In genomic region chr17:26623991-26624390, GRCm38 (mm10) we compare ENCODE assay signal across 23 mouse cellular contexts. TPM values are rescaled to one million over a fixed set of nuclear protein-coding genes. Genes with fewer than 3 reads are reported as not detected.
A peak's percentile ranks its signal among the peaks of the same experiment; 100 is the strongest.
DNase-seq lines count a peak whose midpoint lies in the region; ATAC-seq and TF ChIP-seq lines count a peak whose summit lies in the region.
"Had no signal": no experiment of that assay in that cellular context is flagged by ENCODE, and none has a peak within 500 bp of the region (broad histone marks: within the 10 kb centered on the region; RNA-seq: fewer than 3 reads in every experiment).

No protein-coding gene starts in this region.

- H3K4me2 ChIP-seq in midbrain, embryonic 16.5 days (ENCODE audit: low read length): no peak overlapping the region
- H3K4me2 ChIP-seq in hindbrain, embryonic 11.5 days (replicated peaks; ENCODE audit: low read depth, low read length): no peak overlapping the region

- peak overlapping the region; percentile 23 for H3K27ac ChIP-seq in cerebellum, adult 2 months (ENCODE audit: insufficient read depth, low read length)
- peak overlapping the region; percentile 77 for H3K27ac ChIP-seq in gastrocnemius, adult 2 months
- H3K27ac ChIP-seq in brown adipose tissue, adult 24 weeks (replicated peaks; ENCODE audit: low read depth, low read length): peak overlapping the region; percentile 97
- no peak overlapping the region for H3K27ac ChIP-seq in midbrain, embryonic 16.5 days (ENCODE audit: low read length)
- H3K27ac ChIP-seq in hindbrain, embryonic 11.5 days (ENCODE audit: low read depth, low read length): no peak overlapping the region

- intact Hi-C loops in gastrocnemius, adult 2 months (cut with DNase I): loop anchor here (2.0 to 5.0 kb wide), 2 partner anchors 27 to 42 kb away; no protein-coding TSS in a partner anchor

- H3K9me3 ChIP-seq in midbrain, embryonic 16.5 days (replicated peaks; ENCODE audit: control insufficient read depth, low read length, poor library complexity, severe bottlenecking): no peaks in the 10 kb centered on the region
- no peaks in the 10 kb centered on the region for H3K9me3 ChIP-seq in hindbrain, embryonic 11.5 days (ENCODE audit: control insufficient read depth, low read length)
- H3K9me3 ChIP-seq: G1E had no signal

- no peak for TF ChIP-seq POLR2A in cerebellum, adult 2 months (IDR thresholded peaks at IDR 0.05; ENCODE audit: borderline replicate concordance, insufficient read depth, low read length)

- 90% methylated on average over 6 of the region's 6 CpGs for WGBS in cerebellum, adult 2 months
- 95% methylated on average over 6 of the region's 6 CpGs for WGBS in midbrain, embryonic 16.5 days
- 88% methylated on average over 6 of the region's 6 CpGs for WGBS in hindbrain, embryonic 11.5 days

- no peak overlapping the region for H3K4me3 ChIP-seq in cerebellum, adult 2 months (replicated peaks; ENCODE audit: insufficient read depth, low read depth, low read length)
- H3K4me3 ChIP-seq in gastrocnemius, adult 2 months: no peak overlapping the region
- peak overlapping the region; percentile 52 for H3K4me3 ChIP-seq in brown adipose tissue, adult 24 weeks (ENCODE audit: insufficient read depth, low read depth, low read length)
- no peak overlapping the region for H3K4me3 ChIP-seq in midbrain, embryonic 16.5 days (ENCODE audit: low read depth, low read length)
- H3K4me3 ChIP-seq in hindbrain, embryonic 11.5 days (ENCODE audit: low read depth, low read length): no peak overlapping the region

- no peak for DNase-seq in cerebellum, adult 2 months
- no peak for DNase-seq in cerebellum, postnatal 25 days
- DNase-seq in gastrocnemius, adult 2 months: peak; percentile 64
- no peak for DNase-seq in gastrocnemius, postnatal 25 days
- DNase-seq in skeletal muscle tissue, adult 2 months (ENCODE audit: low read depth, low spot score): peak; percentile 72
- DNase-seq in hindbrain, embryonic 11.5 days (ENCODE audit: low spot score): no peak
- DNase-seq: adrenal gland, adult 2 months; adrenal gland, adult 8-10 months; adrenal gland, postnatal 10 days; adrenal gland, postnatal 14 days; adrenal gland, postnatal 25 days; adrenal gland, postnatal 36 days; B cell, adult 2 months; cerebellum, adult 11 months; cerebellum, adult 11-12 months; cerebellum, adult 18-20 months had no signal

- no peak overlapping the region for H3K9ac ChIP-seq in midbrain, embryonic 16.5 days (ENCODE audit: low read depth, low read length)
- H3K9ac ChIP-seq in hindbrain, embryonic 11.5 days (ENCODE audit: low read depth, low read length): no peak overlapping the region

- H3K27me3 ChIP-seq in cerebellum, adult 2 months (ENCODE audit: control insufficient read depth, insufficient read depth, low read length): no peaks in the 10 kb centered on the region
- no peaks in the 10 kb centered on the region for H3K27me3 ChIP-seq in midbrain, embryonic 16.5 days (ENCODE audit: control insufficient read depth, insufficient read depth, low read depth, low read length)
- H3K27me3 ChIP-seq in hindbrain, embryonic 11.5 days (ENCODE audit: control insufficient read depth, insufficient read depth, low read length): no peaks in the 10 kb centered on the region
- H3K27me3 ChIP-seq: CH12.LX, Patski had no signal

- no peak for TF ChIP-seq CTCF in cerebellum, adult 2 months (IDR thresholded peaks at IDR 0.05; ENCODE audit: borderline replicate concordance, insufficient read depth, low read depth, low read length)
- TF ChIP-seq CTCF in gastrocnemius, adult 2 months (IDR thresholded peaks at IDR 0.05): no peak

- ATAC-seq in midbrain, embryonic 16.5 days: no peak
- ATAC-seq in hindbrain, embryonic 11.5 days (ENCODE audit: low FRiP score): no peak
- ATAC-seq: activated CD4-positive, CD25-positive, alpha-beta regulatory T cell, adult 4 months; CD4-positive, CD25-positive, alpha-beta regulatory T cell, adult 4 months; Patski had no signal

- peaks cover 25% of the 10 kb centered on the region for H3K36me3 ChIP-seq in midbrain, embryonic 16.5 days (ENCODE audit: control insufficient read depth, insufficient read depth, low read length)
- H3K36me3 ChIP-seq in hindbrain, embryonic 11.5 days (ENCODE audit: control insufficient read depth, insufficient read depth, low read length): 0 out of 2 replicates have a peak, but pooled peaks cover 2% of the 10 kb centered on the region

- peaks cover 67% of the 10 kb centered on the region for H3K4me1 ChIP-seq in cerebellum, adult 2 months (ENCODE audit: control insufficient read depth, insufficient read depth, low read length)
- H3K4me1 ChIP-seq in brown adipose tissue, adult 24 weeks (ENCODE audit: control insufficient read depth, insufficient read depth, insufficient read length, low read length): peaks cover 32% of the 10 kb centered on the region
- no peaks in the 10 kb centered on the region for H3K4me1 ChIP-seq in midbrain, embryonic 16.5 days (ENCODE audit: control insufficient read depth, insufficient read depth, low read length)
- no peaks in the 10 kb centered on the region for H3K4me1 ChIP-seq in hindbrain, embryonic 11.5 days (replicated peaks; ENCODE audit: control insufficient read depth, insufficient read depth, low read length)

RNA-seq across cellular contexts. Expression of gene Atp6v0e, which starts 39.0 kb away (rescaled TPM):
- polyA plus RNA-seq in cerebellum, adult 2 months (2012; rRNA removed): 99.8 and 105 TPM in 2 replicates
- total RNA-seq in gastrocnemius, adult 2 months (2021): 10 to 100 TPM; 28.7 to 31.2 TPM
- total RNA-seq in gastrocnemius, postnatal 25 days (2021): 10 to 100 TPM; 29.7 to 43.1 TPM
- 314 and 348 TPM in 2 replicates for polyA plus RNA-seq in brown adipose tissue, adult 24 weeks (2012; ENCODE audit: insufficient read depth, insufficient read length, missing spikeins)
- 77.2 and 83.0 TPM in 2 replicates for polyA plus RNA-seq in midbrain, embryonic 16.5 days (2015; fragmentation: Nextera tagmentation; extraction: Ambion mirVana)
- polyA plus RNA-seq in hindbrain, embryonic 11.5 days (2014; fragmentation: Nextera tagmentation; extraction: Ambion mirVana): 123 and 126 TPM in 2 replicates

Comparison
In these comparisons a context has a peak if more than half of its experiments do, and no peak if none do; other contexts are left out.
1. DNase-seq: peak in gastrocnemius, adult 2 months (single experiment) and skeletal muscle tissue, adult 2 months (single experiment); none in cerebellum, adult 2 months (0 of 2), cerebellum, postnatal 25 days (0 of 2), gastrocnemius, postnatal 25 days (single experiment) and hindbrain, embryonic 11.5 days (single experiment).
2. H3K27ac ChIP-seq: peak in cerebellum, adult 2 months (single experiment), gastrocnemius, adult 2 months (single experiment) and brown adipose tissue, adult 24 weeks (single experiment); none in midbrain, embryonic 16.5 days (single experiment) and hindbrain, embryonic 11.5 days (single experiment).